Mouse (Mus musculus): ENCODE measurements at regions not wholly inside any gene's neighbourhood (a gene's known extent, or its start where the extent isn't known, plus 50 kb on each side); places are given as distances from the start of the nearest gene placed in this dataset.

GRCm38 (mm10) chr6:53143846-53144584, 75.6 kb upstream of the Jazf1 start:
- DNase-seq (ENCODE audit: extremely low spot score in 1 of 2, low spot score in 1 of 2) = peak; percentile 2 to 63

- no peak for DNase-seq (ENCODE audit: extremely low spot score in 1 of 2, low spot score in 1 of 2)
Observed at GRCm38 (mm10) chr6:53134410-53134809, 66.0 kb upstream of the Jazf1 start.

GRCm38 (mm10) chr6:53130717-53131330, 62.4 kb upstream of the Jazf1 start:
- no peak for DNase-seq (ENCODE audit: extremely low spot score in 1 of 2, low spot score in 1 of 2)

GRCm38 (mm10) chr6:53126776-53127175, 58.3 kb upstream of the Jazf1 start:
- no peak for DNase-seq (ENCODE audit: extremely low spot score in 1 of 2, low spot score in 1 of 2)

GRCm38 (mm10) chr6:53124800-53125450, 56.5 kb upstream of the Jazf1 start:
- no peak for DNase-seq (ENCODE audit: extremely low spot score in 1 of 2, low spot score in 1 of 2)

GRCm38 (mm10) chr6:53120385-53120784, 52.0 kb upstream of the Jazf1 start:
- DNase-seq (ENCODE audit: extremely low spot score in 1 of 2, low spot score in 1 of 2) = no peak

All from frontal cortex, adult 2 months (tissue).